Mouse (Mus musculus): Measurements from ENCODE around the gene Cacna1e. TPM values are rescaled to one million over a fixed set of nuclear protein-coding genes. Genes with fewer than 3 reads are reported as not detected.

Cacna1e gene
- total and polyA plus RNA-seq, 3 experiments: 0.60 to 8.5 (median 2.5) TPM

DNA sequence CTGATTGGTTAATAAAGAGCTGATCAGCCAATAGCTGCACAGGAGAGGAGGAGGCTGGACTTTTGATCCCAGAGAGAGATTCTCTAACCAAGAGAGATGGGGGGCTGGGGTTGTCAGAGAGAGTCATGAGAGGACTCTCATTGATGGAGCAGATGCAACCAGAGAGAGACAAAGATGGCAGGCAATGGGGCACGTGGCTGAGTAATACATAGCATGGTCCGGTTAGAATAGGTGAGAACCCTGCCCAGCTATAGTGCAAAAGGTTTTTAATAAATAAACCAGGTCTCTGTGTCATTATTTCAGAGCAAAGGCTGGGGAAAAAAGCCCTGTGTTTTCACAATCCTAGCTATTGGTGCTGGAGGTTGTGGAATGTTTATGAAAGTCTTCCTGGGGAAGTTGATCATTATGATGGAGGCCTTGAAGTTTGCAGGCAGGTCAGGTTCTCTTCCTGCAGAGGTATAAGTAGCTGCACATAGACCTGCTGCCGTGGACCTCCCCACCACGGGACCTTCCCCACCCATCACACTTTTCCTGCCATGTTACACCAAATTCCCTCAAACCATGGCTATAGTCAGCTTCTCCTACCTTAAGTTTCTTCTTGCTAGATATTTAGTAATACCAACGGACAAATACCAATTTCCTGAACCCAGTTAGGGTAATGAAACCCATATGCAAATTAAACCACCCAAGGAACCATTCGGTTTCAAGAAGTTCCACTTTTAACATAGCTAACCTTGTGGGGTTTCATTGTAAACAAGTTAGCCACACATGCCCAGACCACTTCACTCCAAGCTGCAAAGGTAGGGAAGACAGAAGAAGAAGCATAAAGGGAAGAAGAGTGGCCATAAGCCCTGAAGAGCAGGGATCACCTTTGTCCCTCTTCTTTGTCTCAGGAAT is 35.4 kb downstream of the Cacna1e start:
- Histone ChIP-seq H3K9ac (ENCODE audit: insufficient read depth, low read depth) (peak overlapping the region; percentile 79), H3K27ac (ENCODE audit: insufficient read depth, low read depth) (peak overlapping the region; percentile 99), H3K4me1 (ENCODE audit: control insufficient read depth in 1 of 2, insufficient read depth in 2 of 2) (peaks cover 49 to 85% of the 10 kb centered on the region in 2 experiments), H3K36me3 (replicated peaks in 1 of 2; ENCODE audit: control insufficient read depth in 1 of 2, insufficient read depth in 1 of 2, low read length in 1 of 2) (peaks cover 0 to 3% of the 10 kb centered on the region in 2 experiments), H3K4me3 (replicated peaks in 1 of 3; ENCODE audit: low read depth in 2 of 3, low read length in 2 of 3, poor library complexity in 1 of 3) (no peak overlapping the region), H3K79me2 (replicated peaks; ENCODE audit: control insufficient read depth, extremely low read depth, insufficient read depth, poor library complexity, severe bottlenecking) (peaks cover 7% of the 10 kb centered on the region; the same call in 1 of the 2 replicates), H3K4me2 (ENCODE audit: insufficient read depth, low read depth, poor library complexity, severe bottlenecking) (peak overlapping the region; percentile 74), H3K9me3 (replicated peaks; ENCODE audit: low read length) (no peaks in the 10 kb centered on the region), H3K27me3 (replicated peaks) (no peaks in the 10 kb centered on the region)
- in situ Hi-C loops (cut with MboI; ENCODE audit: low pct_ligation_motif_present, low pct_unique_long_range_greater_than_20kb, low sequenced_read_pairs): no loop called here
- TF ChIP-seq USF1 (IDR thresholded peaks at IDR 0.05; ENCODE audit: low read depth, low read length): peak; percentile 25
- 0 out of 2 replicates have a peak, but pooled peaks have one; percentile 32 for TF ChIP-seq ELF1 (IDR thresholded peaks at IDR 0.05; ENCODE audit: low read depth, low read length)
- 0 out of 2 replicates have a peak, but pooled peaks have one; percentile 68 for TF ChIP-seq MAFK (IDR thresholded peaks at IDR 0.05; ENCODE audit: insufficient replicate concordance, low read length)
- TF ChIP-seq JUND (conservative IDR thresholded peaks at IDR 0.05; ENCODE audit: low read depth, low read length): no peak
- no peak for TF ChIP-seq PAX5 (IDR thresholded peaks at IDR 0.05; ENCODE audit: low read length)
- peak; percentile 78 for TF ChIP-seq TCF12 (IDR thresholded peaks at IDR 0.05; ENCODE audit: low read depth, low read length)
- peak; percentile 77 for TF ChIP-seq BHLHE40 (IDR thresholded peaks at IDR 0.05; ENCODE audit: low read depth, low read length)
- TF ChIP-seq NRF1 (IDR thresholded peaks at IDR 0.05; ENCODE audit: low read depth, low read length): peak; percentile 39; the same call in 1 of the 2 replicates
- TF ChIP-seq HCFC1 (IDR thresholded peaks at IDR 0.05; ENCODE audit: low read depth, low read length): no peak; the same call in 1 of the 2 replicates
- no peak; the same call in 1 of the 2 replicates for TF ChIP-seq RAD21 (IDR thresholded peaks at IDR 0.05; ENCODE audit: low read depth, low read length)
- no peak for TF ChIP-seq POLR2A (IDR thresholded peaks at IDR 0.05; ENCODE audit: low read depth, low read length)
- TF ChIP-seq EP300 (IDR thresholded peaks at IDR 0.05; ENCODE audit: low read length): peak; percentile 91
- TF ChIP-seq ETS1 (conservative IDR thresholded peaks at IDR 0.05; ENCODE audit: low read depth, low read length): peak; percentile 83
- no peak for TF ChIP-seq ZNF384 (IDR thresholded peaks at IDR 0.05; ENCODE audit: low read depth, low read length)
- TF ChIP-seq USF2 (conservative IDR thresholded peaks at IDR 0.05; ENCODE audit: low read depth, low read length): no peak
- TF ChIP-seq E2F4 (IDR thresholded peaks at IDR 0.05; ENCODE audit: insufficient replicate concordance, low read depth, low read length): no peak
- TF ChIP-seq SMC3 (IDR thresholded peaks at IDR 0.05; ENCODE audit: low read depth, low read length): no peak
- no peak for TF ChIP-seq GABPA (IDR thresholded peaks at IDR 0.05; ENCODE audit: insufficient replicate concordance, low read depth, low read length)
- no peak for TF ChIP-seq JUN (IDR thresholded peaks at IDR 0.05; ENCODE audit: insufficient read depth, low read depth, low read length)
- TF ChIP-seq IRF4 (IDR thresholded peaks at IDR 0.05; ENCODE audit: low read depth, low read length): peak; percentile 88
- peak; percentile 76 for TF ChIP-seq MAZ (IDR thresholded peaks at IDR 0.05; ENCODE audit: low read depth, low read length)
- TF ChIP-seq POLR2AphosphoS2 (IDR thresholded peaks at IDR 0.05; ENCODE audit: low read depth, low read length): no peak
- TF ChIP-seq ZKSCAN1 (IDR thresholded peaks at IDR 0.05; ENCODE audit: borderline replicate concordance, low read depth, low read length): no peak
- TF ChIP-seq ZMIZ1 (IDR thresholded peaks at IDR 0.05; ENCODE audit: low read depth, low read length): no peak
- no peak; the same call in 1 of the 2 replicates for TF ChIP-seq RCOR1 (conservative IDR thresholded peaks at IDR 0.05; ENCODE audit: low read depth, low read length)
- no peak for TF ChIP-seq CTCF (conservative IDR thresholded peaks at IDR 0.05 in 1 of 2, IDR thresholded peaks at IDR 0.05 in 1 of 2; ENCODE audit: low read depth in 2 of 2, low read length in 2 of 2)
- 0 out of 2 replicates have a peak, but pooled peaks have one; percentile 45 for TF ChIP-seq TBP (conservative IDR thresholded peaks at IDR 0.05; ENCODE audit: low read depth, low read length)
- peak; percentile 73; the same call in 1 of the 2 replicates for TF ChIP-seq MXI1 (IDR thresholded peaks at IDR 0.05; ENCODE audit: low read depth, low read length)
- peak; percentile 50; the same call in 1 of the 2 replicates for TF ChIP-seq CHD2 (IDR thresholded peaks at IDR 0.05; ENCODE audit: low read length)
- peak; percentile 79 for TF ChIP-seq SIN3A (IDR thresholded peaks at IDR 0.05; ENCODE audit: low read length)
- peak; percentile 91 for TF ChIP-seq MAX (IDR thresholded peaks at IDR 0.05; ENCODE audit: low read length)
- TF ChIP-seq MEF2A (IDR thresholded peaks at IDR 0.05; ENCODE audit: borderline replicate concordance, low read depth, low read length): peak; percentile 93
- TF ChIP-seq MYC (IDR thresholded peaks at IDR 0.05; ENCODE audit: low read depth, low read length): peak; percentile 56
- no peak for TF ChIP-seq NELFE (IDR thresholded peaks at IDR 0.05; ENCODE audit: low read depth, low read length)
- 0 out of 2 replicates have a peak, but pooled peaks have one; percentile 34 for TF ChIP-seq CHD1 (IDR thresholded peaks at IDR 0.05; ENCODE audit: low read depth, low read length)
- no peak for TF ChIP-seq ZC3H11A (IDR thresholded peaks at IDR 0.05; ENCODE audit: low read depth, low read length)
- TF ChIP-seq UBTF (IDR thresholded peaks at IDR 0.05; ENCODE audit: low read depth, low read length): no peak
- TF ChIP-seq KAT2A (IDR thresholded peaks at IDR 0.05; ENCODE audit: insufficient replicate concordance, low read length): no peak
- DNase-seq (ENCODE audit: extremely low read depth): peak; percentile 77
- dilution Hi-C loops (cut with MboI; ENCODE audit: extremely low pct_ligation_motif_present, extremely low pct_unique_long_range_greater_than_20kb, low sequenced_read_pairs): no loop called here
